Mouse (Mus musculus) mouse trophoblast stem cell (cell line): ENCODE measurements around the gene Vtn.
"Not testable (repeated sequence)": the region's sequence is repeated elsewhere in the genome, so short reads cannot be mapped to it uniquely, and the experiment has no call there.

ENCODE experiments used
- in situ Hi-C, 2 experiments: fragments of 300-500 bp; cut with MseI, MboI; formaldehyde crosslinking; loops; 2 replicates in 1 of 2; 3 replicates in 1 of 2; pipeline ENCODE4 v1.15.1; 2025

Vtn gene

DNA sequence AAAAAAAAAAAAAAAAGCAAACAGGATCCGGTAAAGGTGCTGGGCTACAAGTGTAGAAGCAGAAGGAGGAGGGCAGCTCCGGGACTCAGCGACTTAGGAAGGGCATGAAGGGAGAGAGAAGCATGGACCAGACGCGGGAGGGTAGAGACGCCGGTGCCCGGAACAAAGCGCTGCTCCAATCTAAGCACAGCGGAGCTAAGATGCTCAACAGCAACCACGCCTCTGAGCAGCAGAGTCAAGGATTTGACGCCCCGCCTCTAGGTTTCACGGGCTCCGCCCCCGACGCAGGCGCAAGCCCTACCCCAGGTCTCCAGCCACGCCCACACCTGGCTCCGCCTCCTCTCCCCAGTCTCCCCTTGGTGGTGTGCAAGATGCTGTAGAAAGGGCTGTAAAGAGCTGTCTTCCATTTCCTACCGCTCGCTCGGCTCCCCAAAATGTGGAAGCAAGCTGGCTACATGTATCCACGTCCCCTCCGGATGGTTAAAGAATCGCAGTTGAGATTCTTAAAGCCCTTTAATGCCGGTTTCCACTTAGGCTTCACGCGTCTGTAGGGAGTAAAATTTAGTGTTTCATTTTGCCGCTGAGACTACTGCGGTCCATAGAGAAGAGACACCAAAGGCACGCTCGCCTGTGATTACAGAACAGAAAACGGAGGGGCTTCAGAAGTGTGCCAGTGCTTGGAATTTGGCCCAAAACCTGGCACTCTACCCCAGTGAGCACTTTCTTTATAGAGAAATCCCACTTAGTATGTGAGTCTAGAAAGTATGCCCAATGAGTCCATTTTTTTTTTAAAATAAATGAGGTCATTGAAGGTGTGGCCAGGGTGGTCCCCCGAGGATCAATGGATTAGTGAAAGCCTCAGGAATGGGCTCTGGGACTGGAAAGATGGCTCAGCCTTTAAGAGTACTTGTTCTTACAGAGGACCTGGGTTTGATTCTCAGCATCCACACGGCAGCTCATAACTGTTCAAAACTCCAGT is 1.1 kb upstream of the Vtn start, which contains the start of gene Sarm1:
Sarm1 (minus strand) TSS at position 211 of the 979 bp plus-strand sequence.
- in situ Hi-C loops, result loop anchor here in 1 of 2 experiments (5.0 kb wide), 1 partner anchor 36 kb away; no protein-coding TSS in a partner anchor

DNA sequence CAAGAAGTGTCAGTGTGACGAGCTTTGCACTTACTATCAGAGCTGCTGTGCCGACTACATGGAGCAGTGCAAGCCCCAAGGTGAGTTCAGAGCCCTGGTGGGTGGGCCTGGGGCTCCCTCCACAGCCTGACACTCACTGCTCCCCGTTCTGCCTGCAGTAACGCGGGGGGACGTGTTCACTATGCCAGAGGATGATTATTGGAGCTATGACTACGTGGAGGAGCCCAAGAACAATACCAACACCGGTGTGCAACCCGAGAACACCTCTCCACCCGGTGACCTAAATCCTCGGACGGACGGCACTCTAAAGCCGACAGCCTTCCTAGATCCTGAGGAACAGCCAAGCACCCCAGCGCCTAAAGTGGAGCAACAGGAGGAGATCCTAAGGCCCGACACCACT is 652 bp downstream of the Vtn start:
- in situ Hi-C loops, result loop anchor here in 1 of 2 experiments (5.0 kb wide), 1 partner anchor 37 kb away; no protein-coding TSS in a partner anchor

DNA sequence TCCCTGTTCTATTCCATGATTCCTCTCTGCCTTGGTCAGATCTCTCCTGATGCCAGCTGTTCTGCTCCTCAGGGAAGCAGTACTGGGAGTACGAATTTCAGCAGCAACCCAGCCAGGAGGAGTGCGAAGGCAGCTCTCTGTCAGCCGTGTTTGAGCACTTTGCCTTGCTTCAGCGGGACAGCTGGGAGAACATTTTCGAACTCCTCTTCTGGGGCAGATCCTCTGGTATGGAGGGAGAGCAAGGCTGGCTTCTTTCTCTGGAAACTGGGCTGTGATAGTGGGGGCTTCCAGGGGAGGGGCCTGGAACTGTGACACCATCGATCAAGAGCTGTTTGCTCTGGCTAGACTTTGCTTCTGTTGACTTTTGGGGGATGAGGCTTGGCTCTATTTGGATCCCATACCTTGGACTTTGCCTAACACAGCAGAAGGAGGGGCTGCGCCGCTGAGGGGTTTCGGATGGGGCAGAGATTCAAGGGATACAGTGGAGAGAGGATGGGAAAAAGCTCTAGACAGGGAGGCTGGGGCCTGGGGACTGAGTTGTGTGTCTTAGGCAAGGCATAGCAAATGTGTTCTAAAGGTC is 1.8 kb downstream of the Vtn start:
- in situ Hi-C loops, result no loop called here

DNA sequence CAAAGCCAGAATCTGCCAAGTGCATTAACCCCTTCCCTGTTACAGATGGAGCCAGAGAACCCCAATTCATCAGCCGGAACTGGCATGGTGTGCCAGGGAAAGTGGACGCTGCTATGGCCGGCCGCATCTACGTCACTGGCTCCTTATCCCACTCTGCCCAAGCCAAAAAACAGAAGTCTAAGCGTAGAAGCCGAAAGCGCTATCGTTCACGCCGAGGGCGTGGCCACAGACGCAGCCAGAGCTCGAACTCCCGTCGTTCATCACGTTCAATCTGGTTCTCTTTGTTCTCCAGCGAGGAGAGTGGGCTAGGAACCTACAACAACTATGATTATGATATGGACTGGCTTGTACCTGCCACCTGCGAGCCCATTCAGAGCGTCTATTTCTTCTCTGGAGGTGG is 2.6 kb downstream of the Vtn start:
- in situ Hi-C loops, result no loop called here

DNA sequence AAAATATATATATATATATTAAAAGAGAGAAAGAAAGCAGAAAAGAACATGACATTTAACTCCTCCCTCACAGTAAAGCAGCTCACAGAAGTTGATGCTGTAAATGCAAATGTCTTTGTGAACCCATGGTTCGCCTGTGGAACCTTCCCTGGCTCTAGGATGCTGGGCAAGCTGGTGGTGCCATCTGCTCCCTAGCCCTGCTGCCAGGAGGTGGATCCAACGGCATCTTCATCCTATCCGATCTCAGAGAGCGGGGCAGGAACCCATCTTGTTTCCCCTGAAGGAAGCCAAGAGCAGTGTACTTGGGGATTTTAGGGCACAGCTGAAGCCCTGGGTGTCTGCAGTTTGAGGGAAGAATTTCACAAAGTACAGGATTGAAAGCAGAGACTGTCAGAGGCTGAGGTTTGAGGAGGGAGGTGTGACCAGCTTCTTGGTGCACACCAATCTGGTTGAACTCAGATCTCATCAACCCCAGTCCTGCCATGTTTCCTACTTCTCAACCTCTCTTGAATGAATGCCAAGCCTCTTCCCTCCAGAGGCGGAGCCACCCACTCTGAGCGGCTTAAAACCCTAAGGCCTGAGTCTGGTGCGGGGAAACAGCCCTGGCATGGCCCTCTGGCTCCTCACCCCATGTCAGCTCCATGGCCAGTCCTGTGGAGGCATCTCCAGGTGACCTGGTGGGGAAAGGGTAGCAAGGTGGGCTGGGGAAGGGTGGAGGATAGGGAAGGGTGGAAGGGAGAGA is 4.2 kb downstream of the Vtn start, which contains the start of gene Sebox:
Sebox (plus strand) TSS at position 539 of the 742 bp plus-strand sequence.
- in situ Hi-C loops, result no loop called here

DNA sequence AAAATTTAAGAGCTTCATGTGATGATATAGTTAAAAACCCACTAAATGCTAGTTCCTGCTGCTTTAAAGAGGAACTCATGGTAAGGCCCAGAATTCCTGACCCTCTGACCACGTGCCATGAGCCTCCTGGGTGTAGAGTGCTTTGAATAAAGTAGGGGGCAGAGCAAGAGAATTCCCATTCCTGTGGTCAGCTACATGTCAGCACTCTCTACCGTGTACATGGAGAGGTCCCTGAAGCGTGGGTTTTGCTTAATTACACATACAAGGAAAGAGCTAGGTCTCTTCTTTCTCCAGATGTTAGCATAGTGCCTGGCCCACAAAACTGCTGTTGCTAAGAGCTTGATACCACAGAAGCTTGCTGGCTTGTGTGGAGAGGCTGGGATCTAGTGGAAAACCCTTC is 6.5 kb downstream of the Vtn start:
- in situ Hi-C loops, result no loop called here

DNA sequence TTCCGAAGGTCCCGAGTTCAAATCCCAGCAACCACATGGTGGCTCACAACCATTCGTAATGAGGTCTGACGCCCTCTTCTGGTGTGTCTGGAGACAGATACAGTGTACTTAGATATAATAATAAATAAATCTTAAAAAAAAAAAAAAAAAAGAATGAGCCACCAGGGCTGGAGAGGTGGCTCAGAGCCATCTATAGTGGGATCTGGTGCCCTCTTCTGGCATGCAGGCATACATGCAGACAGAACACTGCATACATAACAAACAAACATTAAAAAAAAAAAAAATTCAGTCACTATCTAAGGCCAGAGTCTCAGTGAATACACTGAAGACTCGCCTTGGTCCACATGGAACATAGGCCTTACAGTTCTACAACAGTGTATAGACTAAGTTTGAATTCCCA is 10.3 kb downstream of the Vtn start:
- in situ Hi-C loops, result no loop called here

DNA sequence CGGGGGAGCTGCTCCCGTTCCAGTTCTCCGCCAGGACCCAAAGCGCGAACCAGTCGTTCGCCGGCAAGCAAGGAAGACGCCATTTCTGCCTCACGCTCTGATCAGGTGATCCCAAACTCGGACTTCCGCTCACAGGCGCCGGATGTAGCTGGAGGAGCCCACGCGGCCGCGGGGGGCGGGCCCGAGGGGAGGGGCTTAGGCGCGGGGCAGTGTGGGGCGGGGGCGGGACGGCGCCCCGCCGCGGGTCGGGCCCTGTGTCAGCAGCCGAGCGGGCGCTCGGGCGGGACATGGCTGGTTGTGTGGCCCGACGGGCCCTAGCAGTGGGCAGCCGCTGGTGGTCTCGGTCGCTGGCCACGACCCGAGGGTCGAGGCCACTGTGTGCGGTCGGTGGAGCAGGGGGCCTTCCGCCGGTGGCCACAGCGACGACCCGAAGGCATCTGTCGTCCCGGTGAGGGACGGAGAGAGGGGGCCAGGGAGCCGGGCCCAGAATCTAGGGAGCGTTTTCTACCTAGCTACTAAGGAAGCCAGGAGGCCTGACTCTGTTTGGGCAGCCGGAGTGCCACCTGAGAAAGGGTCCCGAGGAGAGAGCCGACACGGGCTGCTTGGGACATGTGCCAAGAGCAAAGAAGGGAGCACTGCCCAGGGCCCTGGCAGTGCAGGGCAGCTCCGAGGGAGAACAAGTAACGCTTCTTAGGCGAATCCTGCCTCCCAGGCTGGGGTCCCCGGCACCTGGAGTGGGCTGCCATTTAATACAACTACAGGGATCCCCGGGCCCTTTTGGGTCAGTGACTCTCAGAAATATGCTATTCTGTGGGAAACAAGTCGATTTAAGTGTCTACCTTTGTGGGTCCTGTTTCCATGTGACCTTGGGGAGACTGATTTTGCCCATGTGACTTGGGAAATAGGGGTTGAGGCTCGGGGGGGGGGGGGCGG is 13.4 kb downstream of the Vtn start, which contains the start of the genes Tmem199 and Poldip2:
Tmem199 (minus strand) TSS at position 148 of the 933 bp plus-strand sequence.
Poldip2 (plus strand) TSS at position 169 of the 933 bp plus-strand sequence.
- in situ Hi-C loops, result no loop called here

DNA sequence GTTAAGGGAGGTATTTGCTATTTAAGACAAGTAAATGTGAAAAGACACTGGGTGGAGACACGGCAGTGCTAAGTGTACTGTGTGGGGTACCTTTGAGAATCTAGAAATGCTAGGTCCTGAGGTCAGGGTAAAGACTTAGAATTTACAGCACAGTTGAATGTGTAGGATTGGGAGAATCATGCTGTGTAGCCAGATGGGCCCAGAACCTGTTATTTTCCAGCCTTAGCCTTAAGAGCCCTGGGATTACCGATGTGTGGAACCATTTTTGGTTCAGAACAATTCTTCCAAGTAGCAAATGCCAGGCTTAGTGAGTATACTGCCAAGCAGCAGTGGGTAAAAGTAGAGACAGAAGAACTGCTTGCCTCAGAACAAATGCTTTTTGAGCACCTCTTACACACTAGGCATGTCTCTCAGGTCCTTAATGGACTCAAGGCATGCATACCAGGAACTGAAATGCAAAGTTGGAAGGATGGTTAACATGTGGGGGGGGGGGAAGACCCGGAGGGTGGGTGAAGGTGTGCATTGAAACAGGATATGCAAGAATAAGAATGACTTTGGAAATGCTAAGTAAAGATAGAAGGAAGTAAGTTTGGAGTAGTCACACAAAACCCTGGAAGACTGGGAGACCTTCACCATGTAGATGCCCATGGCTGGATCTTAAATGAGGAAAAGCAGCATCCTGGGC is 14.4 kb downstream of the Vtn start:
- in situ Hi-C loops, result no loop called here

DNA sequence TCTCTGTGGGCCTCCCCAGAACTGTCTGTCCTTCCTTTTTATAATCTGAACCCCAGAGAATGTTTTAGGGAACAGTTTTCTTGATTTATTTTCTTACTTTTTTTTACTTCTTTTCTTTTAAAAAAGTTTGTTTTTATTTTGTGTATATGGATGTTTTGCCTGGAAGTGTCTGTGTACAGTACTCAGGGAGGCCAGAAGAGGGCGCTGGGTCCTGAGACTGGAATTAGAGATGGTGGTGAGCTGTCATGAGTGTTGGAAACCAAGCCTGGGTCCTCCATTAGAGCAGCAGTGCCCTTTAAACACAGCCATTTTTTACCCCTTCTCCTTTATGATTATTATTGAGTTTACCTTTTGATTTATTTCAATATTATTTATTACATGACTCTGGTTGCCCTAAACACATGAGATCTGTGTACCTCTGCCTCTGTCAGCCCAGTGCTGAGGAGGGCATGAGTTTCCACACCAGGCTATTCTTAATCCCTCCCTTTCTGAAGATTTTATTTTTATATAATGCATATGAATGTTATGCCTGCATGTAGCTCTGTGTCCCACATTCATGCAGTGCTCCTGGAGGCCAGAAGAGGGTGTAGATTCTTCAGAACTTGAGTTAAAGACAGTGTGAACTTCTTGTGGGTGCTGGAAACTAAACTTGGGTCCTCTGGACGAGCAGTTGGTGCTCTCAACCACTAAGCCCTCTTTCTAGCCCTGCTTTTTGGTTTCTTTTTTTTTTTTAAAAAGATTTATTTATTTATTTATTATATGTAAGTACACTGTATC is 16.8 kb downstream of the Vtn start:
- in situ Hi-C loops, result no loop called here

DNA sequence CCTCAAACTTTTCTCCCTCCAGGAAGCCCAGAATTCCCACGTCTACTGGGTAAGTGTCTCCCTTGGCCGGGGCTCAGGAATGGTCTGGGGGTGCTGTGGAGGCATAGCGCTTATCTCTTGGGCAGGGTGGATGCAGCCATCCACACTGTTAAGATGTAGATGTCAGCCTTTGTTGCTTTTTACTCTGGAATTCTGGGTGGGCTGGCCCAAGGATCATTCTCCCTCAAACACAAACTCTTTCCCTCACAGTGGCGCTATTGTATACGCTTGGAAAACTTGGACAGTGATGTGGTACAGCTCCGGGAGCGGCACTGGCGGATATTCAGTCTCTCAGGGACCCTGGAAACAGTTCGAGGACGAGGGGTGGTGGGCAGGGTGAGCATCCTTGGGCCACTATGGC is 20.0 kb downstream of the Vtn start:
- in situ Hi-C loops, result no loop called here

DNA sequence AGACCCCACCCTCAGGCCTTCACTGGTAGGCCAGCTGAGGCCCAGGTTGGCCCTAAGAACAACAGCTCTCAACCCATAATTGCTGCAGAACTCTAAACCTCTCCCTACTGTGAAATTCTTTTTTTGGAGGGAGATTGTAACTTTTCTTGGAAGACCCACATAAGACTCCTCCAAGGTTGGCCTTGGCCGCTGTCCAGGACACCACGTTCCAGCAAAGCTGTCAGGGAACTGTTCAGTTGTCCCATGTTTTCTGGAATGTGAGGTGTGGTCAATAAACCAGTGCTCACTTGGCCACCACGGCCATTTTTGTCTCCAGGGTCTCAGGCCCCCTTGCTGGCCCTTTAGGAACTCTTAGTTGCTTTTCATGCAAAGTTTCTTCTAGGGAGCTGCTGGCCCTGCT is 23.0 kb downstream of the Vtn start:
- in situ Hi-C loops, result no loop called here

DNA sequence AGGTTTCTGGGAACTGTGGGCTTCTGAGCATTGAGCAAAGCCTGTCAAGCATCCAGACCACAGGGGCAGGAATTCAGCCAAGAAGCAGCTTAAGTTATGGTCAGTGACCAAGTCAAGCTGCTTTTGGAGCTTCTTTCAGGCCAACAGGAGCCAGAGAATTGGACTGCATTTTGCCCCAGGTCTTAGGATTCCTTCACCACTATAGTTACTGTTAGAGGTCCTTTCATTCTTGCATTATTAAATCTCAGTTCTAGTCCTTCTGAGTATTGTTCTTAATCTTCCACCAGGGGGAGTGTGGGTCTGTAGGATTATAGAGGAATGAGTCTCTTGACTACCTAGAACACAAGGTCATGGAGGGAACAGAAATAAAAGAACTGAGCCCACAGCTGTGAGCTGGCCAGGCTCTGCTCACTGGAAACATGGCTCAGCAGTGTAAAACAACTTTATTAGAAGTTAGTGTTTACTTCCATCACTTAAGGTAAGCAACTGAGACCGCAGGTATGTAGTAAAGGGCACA is 23.6 kb downstream of the Vtn start:
- in situ Hi-C loops, result no loop called here

DNA sequence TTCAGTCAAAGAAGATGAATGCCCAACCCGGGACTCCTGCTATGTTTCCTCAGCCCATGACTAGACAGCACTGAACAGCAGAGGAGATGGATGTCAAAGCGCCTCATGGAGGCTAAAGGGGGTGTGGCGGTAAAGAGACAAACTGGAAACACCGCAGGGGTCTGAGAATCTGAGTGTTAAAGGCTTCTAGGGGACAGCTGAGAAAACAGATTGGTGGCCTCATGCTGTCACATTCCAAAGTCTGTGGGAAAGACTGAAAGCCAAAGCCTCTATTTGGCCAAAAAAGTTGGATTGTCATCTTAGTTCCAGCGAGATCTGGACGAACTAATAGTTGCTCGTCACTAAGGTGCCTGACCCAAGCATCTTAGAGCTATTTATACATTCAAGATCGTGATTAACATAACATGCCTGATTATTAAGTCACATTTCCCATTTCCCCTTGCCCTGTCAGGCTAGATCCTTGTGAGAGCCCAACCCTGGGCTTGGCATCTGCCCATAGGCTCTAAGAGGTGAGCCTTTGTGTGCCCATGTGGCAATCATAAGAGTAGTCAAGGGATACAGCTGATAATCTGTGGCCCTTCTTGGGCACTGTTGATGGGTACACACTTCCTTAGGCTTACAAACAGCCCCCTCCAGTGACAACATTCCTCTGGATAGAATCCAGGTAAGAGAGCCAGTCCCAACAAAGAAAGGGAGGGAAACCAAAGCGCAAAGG is 24.5 kb downstream of the Vtn start:
- in situ Hi-C loops, result no loop called here

DNA sequence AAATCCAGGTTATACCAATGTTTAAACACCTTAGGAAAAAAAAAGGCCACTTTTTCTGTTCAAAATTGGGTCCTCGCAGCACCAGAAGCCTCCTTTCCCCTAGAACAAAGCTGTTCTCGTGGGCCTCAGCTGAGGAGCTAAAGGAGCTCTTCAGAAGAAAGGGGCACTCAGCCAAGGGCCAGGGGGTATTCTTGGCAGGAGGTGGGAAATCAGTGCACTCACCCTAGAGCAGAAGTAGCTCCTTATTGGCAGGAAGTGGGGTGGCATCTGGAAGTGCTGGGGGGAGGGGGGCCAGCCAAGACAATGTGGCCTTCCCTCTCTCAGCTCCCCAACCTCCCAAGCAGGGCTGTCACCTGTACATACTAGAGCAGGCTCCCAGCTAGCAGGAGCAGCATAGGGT is 25.9 kb downstream of the Vtn start:
- in situ Hi-C loops, result no loop called here

DNA sequence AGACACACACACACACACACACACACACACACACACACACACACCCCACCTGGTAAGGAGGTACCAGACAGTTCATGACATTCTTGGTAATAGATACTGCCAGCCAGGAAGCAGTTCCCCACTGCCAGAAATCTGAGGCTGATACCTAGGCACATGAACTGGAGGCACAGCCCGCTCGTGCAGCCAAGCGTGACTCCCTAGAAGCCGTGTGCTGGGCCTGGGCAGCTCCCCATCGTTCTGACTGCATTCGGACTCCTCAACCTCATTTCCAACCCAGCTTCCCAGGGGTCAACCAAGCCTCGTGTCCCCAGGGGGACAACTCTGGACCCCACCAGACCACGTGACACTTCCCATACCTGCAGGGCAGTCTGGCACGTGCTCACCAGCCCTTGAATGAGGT is 29.8 kb downstream of the Vtn start:
- in situ Hi-C loops, result no loop called here

DNA sequence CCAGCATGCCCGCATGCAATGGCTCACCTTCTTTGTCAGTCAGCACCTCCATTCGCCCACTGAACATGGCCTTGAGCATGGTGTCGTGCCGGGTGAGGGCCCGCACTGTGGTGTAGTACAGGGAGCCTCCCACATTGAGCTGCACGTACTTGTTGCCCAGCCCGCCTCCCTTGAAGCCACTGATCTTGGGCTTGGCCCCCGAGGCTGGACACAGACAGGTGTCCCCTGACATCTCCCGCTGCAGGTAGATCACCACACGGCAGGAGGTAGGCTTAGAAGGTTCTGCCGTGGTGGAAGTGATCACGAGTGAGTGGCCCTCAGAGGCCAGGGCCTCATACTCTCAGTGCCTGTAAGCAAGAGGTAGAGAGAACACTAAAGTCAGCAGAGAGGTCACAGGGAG is 31.1 kb downstream of the Vtn start:
- in situ Hi-C loops, result no loop called here

DNA sequence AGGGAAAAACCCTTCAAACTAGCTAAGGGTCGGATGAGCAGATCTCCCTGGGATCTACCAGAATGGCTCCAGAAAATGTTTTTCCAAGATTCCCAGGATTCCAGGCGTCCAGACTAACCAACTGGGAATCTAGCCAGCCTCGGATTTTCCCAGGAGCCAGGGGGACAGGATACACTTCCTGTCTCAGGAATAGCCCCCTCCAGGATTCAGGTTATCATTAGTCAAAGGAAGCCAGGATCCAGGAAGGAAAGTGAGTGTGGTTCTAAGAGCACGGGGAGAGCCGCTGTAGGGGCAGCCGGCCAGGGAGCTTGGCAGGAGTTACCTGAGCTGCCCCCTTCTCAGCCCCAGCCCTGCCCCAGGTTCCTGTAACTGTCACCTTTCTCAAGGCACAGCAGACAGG is 32.2 kb downstream of the Vtn start:
- in situ Hi-C loops, result no loop called here

DNA sequence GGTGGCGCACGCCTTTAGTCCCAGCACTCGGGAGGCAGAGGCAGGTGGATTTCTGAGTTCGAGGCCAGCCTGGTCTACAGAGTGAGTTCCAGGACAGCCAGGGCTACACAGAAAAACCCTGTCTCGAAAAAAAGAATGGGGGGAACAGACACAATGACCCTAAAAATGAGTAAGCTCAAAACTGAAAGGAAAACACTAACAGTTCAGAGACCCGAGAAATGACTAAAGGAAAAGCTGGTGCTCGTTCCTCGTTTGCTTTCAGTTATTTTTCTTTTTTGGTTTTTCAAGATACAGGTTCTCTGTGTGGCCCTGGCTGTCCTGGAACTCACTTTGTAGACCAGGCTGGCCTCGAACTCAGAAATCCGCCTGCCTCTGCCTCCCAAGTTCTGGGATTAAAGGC is 32.6 kb downstream of the Vtn start:
- in situ Hi-C loops, result not testable (repeated sequence)
